34 mouse cellular contexts compared by ENCODE assay signal in the genomic region with DNA sequence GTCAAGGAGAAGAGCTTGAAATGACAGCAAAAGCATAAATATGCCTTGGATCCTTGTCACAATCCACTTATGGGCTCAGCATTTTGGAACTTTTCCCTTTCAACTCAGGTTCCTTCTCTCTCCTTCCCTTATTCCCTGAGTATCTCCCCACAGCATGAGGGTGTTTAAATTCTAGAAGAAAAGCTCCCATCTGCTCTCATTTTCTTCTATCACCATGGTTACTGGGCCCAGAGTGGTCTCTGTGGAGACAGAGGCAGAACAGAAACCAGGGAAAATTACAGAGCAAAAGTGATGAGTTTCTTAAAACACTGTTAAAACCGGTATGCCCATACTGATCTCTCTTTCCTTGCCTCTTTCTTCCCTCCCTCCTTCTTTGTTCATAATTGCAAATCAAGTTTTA.
DNase-seq lines count a peak whose midpoint lies in the region; ATAC-seq and TF ChIP-seq lines count a peak whose summit lies in the region.
"Had no signal": no experiment of that assay in that cellular context is flagged by ENCODE, and none has a peak within 500 bp of the region (broad histone marks: within the 10 kb centered on the region; RNA-seq: fewer than 3 reads in every experiment).

No protein-coding gene starts in this region.

- H3K36me3 ChIP-seq in forebrain, embryonic 14.5 days (ENCODE audit: control insufficient read depth, insufficient read depth, low read length), result no peaks in the 10 kb centered on the region
- no peaks in the 10 kb centered on the region for H3K36me3 ChIP-seq in forebrain, embryonic 10.5 days (replicated peaks)
- H3K36me3 ChIP-seq in neural tube, embryonic 15.5 days, result no peaks in the 10 kb centered on the region
- H3K36me3 ChIP-seq: embryonic facial prominence, embryonic 12.5 days; G1E; heart, embryonic 10.5 days; heart, embryonic 15.5 days; hindbrain, embryonic 15.5 days; intestine, embryonic 15.5 days; liver, embryonic 12.5 days; neural tube, embryonic 12.5 days had no signal

- no peaks in the 10 kb centered on the region for H3K27me3 ChIP-seq in forebrain, embryonic 14.5 days (replicated peaks; ENCODE audit: control insufficient read depth, insufficient read depth, low read length)
- no peaks in the 10 kb centered on the region for H3K27me3 ChIP-seq in forebrain, embryonic 10.5 days (ENCODE audit: poor library complexity, severe bottlenecking)
- no peaks in the 10 kb centered on the region for H3K27me3 ChIP-seq in neural tube, embryonic 15.5 days (replicated peaks)
- H3K27me3 ChIP-seq: embryonic facial prominence, embryonic 12.5 days; heart, embryonic 15.5 days; hindbrain, embryonic 15.5 days; intestine, embryonic 15.5 days; liver, embryonic 12.5 days; neural tube, embryonic 12.5 days had no signal

- H3K9me3 ChIP-seq in forebrain, embryonic 14.5 days (replicated peaks; ENCODE audit: control insufficient read depth, low read length), result no peaks in the 10 kb centered on the region
- H3K9me3 ChIP-seq in forebrain, embryonic 10.5 days, result no peaks in the 10 kb centered on the region
- H3K9me3 ChIP-seq in neural tube, embryonic 15.5 days (replicated peaks), result no peaks in the 10 kb centered on the region
- H3K9me3 ChIP-seq: embryonic facial prominence, embryonic 12.5 days; heart, embryonic 10.5 days; heart, embryonic 15.5 days; hindbrain, embryonic 15.5 days; intestine, embryonic 15.5 days; liver, embryonic 12.5 days; megakaryocyte, embryonic 14.5 days; neural tube, embryonic 12.5 days had no signal

- no peak overlapping the region for H3K4me2 ChIP-seq in forebrain, embryonic 14.5 days (ENCODE audit: low read length)
- no peak overlapping the region for H3K4me2 ChIP-seq in neural tube, embryonic 15.5 days
- H3K4me2 ChIP-seq: embryonic facial prominence, embryonic 12.5 days; heart, embryonic 15.5 days; hindbrain, embryonic 15.5 days; intestine, embryonic 15.5 days; liver, embryonic 12.5 days; neural tube, embryonic 12.5 days had no signal

- DNase-seq in forebrain, embryonic 14.5 days (ENCODE audit: low spot score), result peak; percentile 27
- DNase-seq in forebrain, embryonic 10.5 days (ENCODE audit: extremely low spot score, low spot score), result no peak
- peak in 1 of 2 experiments; percentile 63 for DNase-seq in layer of hippocampus, adult 2 months (ENCODE audit: low spot score in 2 of 2)
- DNase-seq in layer of hippocampus, postnatal 25 days (ENCODE audit: extremely low spot score in 1 of 2, low spot score in 1 of 2), result no peak
- no peak for DNase-seq in neural tube, embryonic 10.5 days (ENCODE audit: extremely low spot score, low spot score)
- no peak for DNase-seq in lung, postnatal 4 days
- DNase-seq: adrenal gland, adult 8-10 months; cerebellum, adult 11-12 months; cerebellum, adult 9-11 months; embryo, embryonic 11 days; gastrocnemius, postnatal 25 days; heart, adult 11 months; heart, postnatal 4 days; kidney, adult 2 months; kidney, postnatal 4 days; left cerebral cortex, postnatal 4 days; liver, postnatal 0 days; lung, postnatal 36 days; midbrain, embryonic 14.5 days; right cerebral cortex, postnatal 4 days; thymus, adult 18-20 months; thymus, postnatal 25 days had no signal

- H3K9ac ChIP-seq in forebrain, embryonic 14.5 days (ENCODE audit: low read length), result no peak overlapping the region
- no peak overlapping the region for H3K9ac ChIP-seq in neural tube, embryonic 15.5 days (replicated peaks)
- H3K9ac ChIP-seq: embryonic facial prominence, embryonic 12.5 days; heart, embryonic 15.5 days; hindbrain, embryonic 15.5 days; intestine, embryonic 15.5 days; liver, embryonic 12.5 days; liver, postnatal 0 days; neural tube, embryonic 12.5 days had no signal

- H3K4me3 ChIP-seq in forebrain, embryonic 14.5 days (ENCODE audit: low read depth, low read length), result no peak overlapping the region
- H3K4me3 ChIP-seq in forebrain, embryonic 10.5 days, result no peak overlapping the region
- no peak overlapping the region for H3K4me3 ChIP-seq in layer of hippocampus, adult 2 months
- no peak overlapping the region for H3K4me3 ChIP-seq in neural tube, embryonic 15.5 days (replicated peaks)
- H3K4me3 ChIP-seq: embryonic facial prominence, embryonic 12.5 days; heart, embryonic 10.5 days; heart, embryonic 15.5 days; hindbrain, embryonic 15.5 days; intestine, embryonic 15.5 days; liver, embryonic 12.5 days; megakaryocyte, embryonic 14.5 days; neural tube, embryonic 12.5 days had no signal

- no peak for TF ChIP-seq CTCF in layer of hippocampus, adult 2 months (conservative IDR thresholded peaks at IDR 0.05)

- H3K4me1 ChIP-seq in forebrain, embryonic 14.5 days (ENCODE audit: control insufficient read depth, insufficient read depth, low read length), result no peaks in the 10 kb centered on the region
- H3K4me1 ChIP-seq in forebrain, embryonic 10.5 days, result no peaks in the 10 kb centered on the region
- 0 out of 2 replicates have a peak, but pooled peaks cover 5% of the 10 kb centered on the region for H3K4me1 ChIP-seq in neural tube, embryonic 15.5 days
- H3K4me1 ChIP-seq: embryonic facial prominence, embryonic 12.5 days; heart, embryonic 10.5 days; heart, embryonic 15.5 days; hindbrain, embryonic 15.5 days; intestine, embryonic 15.5 days; liver, embryonic 12.5 days; megakaryocyte, embryonic 14.5 days; neural tube, embryonic 12.5 days had no signal

- WGBS in forebrain, embryonic 14.5 days, result 57% methylated on average over 1 of the region's 1 CpGs
- 71% methylated on average over 1 of the region's 1 CpGs for WGBS in forebrain, embryonic 10.5 days
- 64% methylated on average over 1 of the region's 1 CpGs for WGBS in neural tube, embryonic 15.5 days

- peak; percentile 52; the same call in 1 of the 2 replicates for ATAC-seq in forebrain, embryonic 14.5 days
- ATAC-seq in neural tube, embryonic 15.5 days (ENCODE audit: low FRiP score), result peak; percentile 69; the same call in 1 of the 2 replicates
- ATAC-seq: intestine, embryonic 15.5 days; liver, embryonic 12.5 days; liver, postnatal 0 days had no signal

- no peak overlapping the region for H3K27ac ChIP-seq in forebrain, embryonic 14.5 days (ENCODE audit: low read depth, low read length)
- no peak overlapping the region for H3K27ac ChIP-seq in forebrain, embryonic 10.5 days
- peak overlapping the region; percentile 78 for H3K27ac ChIP-seq in layer of hippocampus, adult 2 months
- peak overlapping the region; percentile 41; the same call in 1 of the 2 replicates for H3K27ac ChIP-seq in neural tube, embryonic 15.5 days (replicated peaks)
- H3K27ac ChIP-seq: embryonic facial prominence, embryonic 12.5 days; heart, embryonic 10.5 days; heart, embryonic 15.5 days; hindbrain, embryonic 15.5 days; intestine, embryonic 15.5 days; kidney, postnatal 0 days; liver, embryonic 12.5 days; neural tube, embryonic 12.5 days; stomach, postnatal 0 days had no signal

Comparison
In these comparisons a context has a peak if more than half of its experiments do, and no peak if none do; other contexts are left out.
1. H3K27ac ChIP-seq: peak in layer of hippocampus, adult 2 months (single experiment) and neural tube, embryonic 15.5 days (single experiment); none in forebrain, embryonic 14.5 days (single experiment) and forebrain, embryonic 10.5 days (single experiment).